8 mouse cellular contexts compared by ENCODE assay signal in genomic region chr2:72981075-72981420, GRCm38 (mm10). TPM values are rescaled to one million over a fixed set of nuclear protein-coding genes. Genes with fewer than 3 reads are reported as not detected.
DNase-seq lines count a peak whose midpoint lies in the region; ATAC-seq and TF ChIP-seq lines count a peak whose summit lies in the region.

No protein-coding gene starts in this region.

- intact Hi-C loops in heart, postnatal 10 days (cut with DNase I) = loop anchor here (2.0 to 5.0 kb wide), 2 partner anchors 16 to 66 kb away; no protein-coding TSS in a partner anchor

- H3K9ac ChIP-seq in heart, embryonic 15.5 days = peak overlapping the region; percentile 99
- peak overlapping the region; percentile 95 for H3K9ac ChIP-seq in hindbrain, embryonic 11.5 days (ENCODE audit: low read depth, low read length)
- H3K9ac ChIP-seq in midbrain, embryonic 11.5 days (ENCODE audit: low read length) = peak overlapping the region; percentile 100

- H3K9me3 ChIP-seq in heart, embryonic 15.5 days (replicated peaks) = no peaks in the 10 kb centered on the region
- no peaks in the 10 kb centered on the region for H3K9me3 ChIP-seq in G1E (replicated peaks)
- no peaks in the 10 kb centered on the region for H3K9me3 ChIP-seq in hindbrain, embryonic 11.5 days (ENCODE audit: control insufficient read depth, low read length)
- H3K9me3 ChIP-seq in midbrain, embryonic 11.5 days (ENCODE audit: control insufficient read depth, low read length) = no peaks in the 10 kb centered on the region

- 5% methylated on average over 3 of the region's 3 CpGs for WGBS in heart, embryonic 15.5 days
- WGBS in hindbrain, embryonic 11.5 days = 16% methylated on average over 3 of the region's 3 CpGs
- 17% methylated on average over 3 of the region's 3 CpGs for WGBS in midbrain, embryonic 11.5 days

- peak overlapping the region; percentile 100 for H3K4me3 ChIP-seq in heart, embryonic 15.5 days
- H3K4me3 ChIP-seq in G1E (ENCODE audit: low read depth, low read length) = peak overlapping the region; percentile 94
- H3K4me3 ChIP-seq in hindbrain, embryonic 11.5 days (ENCODE audit: low read depth, low read length) = peak overlapping the region; percentile 68
- H3K4me3 ChIP-seq in midbrain, embryonic 11.5 days (ENCODE audit: low read depth, low read length) = peak overlapping the region; percentile 100

- H3K27ac ChIP-seq in heart, embryonic 15.5 days = peak overlapping the region; percentile 100
- H3K27ac ChIP-seq in hindbrain, embryonic 11.5 days (ENCODE audit: low read depth, low read length) = peak overlapping the region; percentile 99
- peak overlapping the region; percentile 100 for H3K27ac ChIP-seq in midbrain, embryonic 11.5 days (ENCODE audit: low read depth, low read length)

- ATAC-seq in heart, embryonic 15.5 days (replicated peaks; ENCODE audit: insufficient number of reproducible peaks, insufficient read depth, low FRiP score, low read depth) = no peak
- ATAC-seq in G1E (ENCODE audit: extremely low read depth, insufficient number of reproducible peaks, low FRiP score, poor library complexity, severe bottlenecking) = no peak
- ATAC-seq in hindbrain, embryonic 11.5 days (ENCODE audit: low FRiP score) = no peak
- no peak for ATAC-seq in midbrain, embryonic 11.5 days (ENCODE audit: low FRiP score)

- peak overlapping the region; percentile 71 for H3K4me2 ChIP-seq in heart, embryonic 15.5 days
- peak overlapping the region; percentile 54 for H3K4me2 ChIP-seq in hindbrain, embryonic 11.5 days (replicated peaks; ENCODE audit: low read depth, low read length)
- peak overlapping the region; percentile 68 for H3K4me2 ChIP-seq in midbrain, embryonic 11.5 days

- TF ChIP-seq CTCF in G1E (IDR thresholded peaks at IDR 0.05; ENCODE audit: low read depth, low read length) = no peak

- 0 out of 2 replicates have a peak, but pooled peaks cover 3% of the 10 kb centered on the region for H3K36me3 ChIP-seq in heart, embryonic 15.5 days
- H3K36me3 ChIP-seq in G1E (replicated peaks) = peaks cover 1% of the 10 kb centered on the region
- H3K36me3 ChIP-seq in hindbrain, embryonic 11.5 days (ENCODE audit: control insufficient read depth, insufficient read depth, low read length) = no peaks in the 10 kb centered on the region
- H3K36me3 ChIP-seq in midbrain, embryonic 11.5 days (ENCODE audit: control insufficient read depth, insufficient read depth, low read length) = no peaks in the 10 kb centered on the region

- H3K4me1 ChIP-seq in heart, embryonic 15.5 days (replicated peaks) = peaks cover 20% of the 10 kb centered on the region
- peaks cover 25% of the 10 kb centered on the region for H3K4me1 ChIP-seq in G1E (ENCODE audit: insufficient read depth, low read depth, low read length)
- H3K4me1 ChIP-seq in hindbrain, embryonic 11.5 days (replicated peaks; ENCODE audit: control insufficient read depth, insufficient read depth, low read length) = no peaks in the 10 kb centered on the region
- H3K4me1 ChIP-seq in midbrain, embryonic 11.5 days (ENCODE audit: control insufficient read depth, insufficient read depth, low read length) = peaks cover 9% of the 10 kb centered on the region; the same call in 1 of the 2 replicates

- no peaks in the 10 kb centered on the region for H3K27me3 ChIP-seq in heart, embryonic 15.5 days
- no peaks in the 10 kb centered on the region for H3K27me3 ChIP-seq in G1E (ENCODE audit: insufficient read depth, low read length)
- H3K27me3 ChIP-seq in hindbrain, embryonic 11.5 days (ENCODE audit: control insufficient read depth, insufficient read depth, low read length) = no peaks in the 10 kb centered on the region
- no peaks in the 10 kb centered on the region for H3K27me3 ChIP-seq in midbrain, embryonic 11.5 days (ENCODE audit: control insufficient read depth, insufficient read depth, low read length)

- DNase-seq in heart, postnatal 10 days = no peak
- DNase-seq in G1E (ENCODE audit: low spot score) = no peak
- no peak for DNase-seq in hindbrain, embryonic 11.5 days (ENCODE audit: low spot score)
- no peak for DNase-seq in midbrain, embryonic 11.5 days (ENCODE audit: low spot score, missing footprints)
- DNase-seq in cerebellum, adult 9-11 months = no peak
- no peak for DNase-seq in gastrocnemius, postnatal 25 days
- DNase-seq in right cerebral cortex, postnatal 10 days (ENCODE audit: low spot score in 2 of 2) = no peak

RNA-seq across cellular contexts. Expression of gene Sp3, which starts 0.8 kb away (rescaled TPM):
- polyA plus RNA-seq in heart, embryonic 15.5 days (2015; fragmentation: Nextera tagmentation; extraction: Ambion mirVana) = 31.3 and 35.5 TPM in 2 replicates
- total RNA-seq in heart, postnatal 10 days (2021) = 10 to 100 TPM; 60.3 to 61.8 TPM
- total RNA-seq in G1E (2014; fragmentation: Nextera tagmentation) (130 and 136 TPM in 2 replicates), G1E (2017) (129 and 143 TPM in 2 replicates)
- polyA plus RNA-seq in G1E (2012) = 10.9 and 13.4 TPM in 2 replicates
- polyA plus RNA-seq in hindbrain, embryonic 11.5 days (2014; fragmentation: Nextera tagmentation; extraction: Ambion mirVana) = 66.3 and 67.1 TPM in 2 replicates
- 69.1 and 69.3 TPM in 2 replicates for polyA plus RNA-seq in midbrain, embryonic 11.5 days (2014; fragmentation: Nextera tagmentation; extraction: Ambion mirVana)
- 10 to 100 TPM; 19.5 to 20.4 TPM for total RNA-seq in gastrocnemius, postnatal 25 days (2021)

RNA-seq across cellular contexts. Expression of gene Gm11084, which starts 5.5 kb away (rescaled TPM):
- polyA plus RNA-seq in heart, embryonic 15.5 days (2015; fragmentation: Nextera tagmentation; extraction: Ambion mirVana) = not detected in 2 replicates
- not detected for total RNA-seq in heart, postnatal 10 days (2021)
- not detected in 2 replicates for total RNA-seq in G1E (2014; fragmentation: Nextera tagmentation)
- not detected in 2 replicates for total RNA-seq in G1E (2017)
- not detected in 2 replicates for polyA plus RNA-seq in G1E (2012)
- not detected in 2 replicates for polyA plus RNA-seq in hindbrain, embryonic 11.5 days (2014; fragmentation: Nextera tagmentation; extraction: Ambion mirVana)
- polyA plus RNA-seq in midbrain, embryonic 11.5 days (2014; fragmentation: Nextera tagmentation; extraction: Ambion mirVana) = not detected in 2 replicates
- total RNA-seq in gastrocnemius, postnatal 25 days (2021) = not detected
